20 mouse cellular contexts compared by ENCODE assay signal in genomic region chr13:60481946-60482345, GRCm38 (mm10).
"Had no signal": no experiment of that assay in that cellular context is flagged by ENCODE, and none has a peak within 500 bp of the region (broad histone marks: within the 10 kb centered on the region; RNA-seq: fewer than 3 reads in every experiment).

No protein-coding gene starts in this region.

- H3K36me3 ChIP-seq: limb, embryonic 12.5 days; limb, embryonic 15.5 days; lung, embryonic 15.5 days; midbrain, embryonic 12.5 days; neural tube, embryonic 12.5 days; neural tube, embryonic 15.5 days had no signal

- ATAC-seq: intestine, postnatal 0 days; liver, postnatal 0 days had no signal

- H3K4me3 ChIP-seq: limb, embryonic 12.5 days; limb, embryonic 15.5 days; midbrain, embryonic 12.5 days; neural tube, embryonic 12.5 days; neural tube, embryonic 15.5 days had no signal

- H3K27ac ChIP-seq: limb, embryonic 12.5 days; limb, embryonic 15.5 days; liver, embryonic 14.5 days; midbrain, embryonic 12.5 days; neural tube, embryonic 12.5 days; neural tube, embryonic 15.5 days; stomach, postnatal 0 days had no signal

- H3K9ac ChIP-seq: limb, embryonic 12.5 days; limb, embryonic 15.5 days; liver, embryonic 14.5 days; liver, postnatal 0 days; lung, embryonic 15.5 days; midbrain, embryonic 12.5 days; neural tube, embryonic 12.5 days; neural tube, embryonic 15.5 days had no signal

- H3K9me3 ChIP-seq: limb, embryonic 15.5 days; lung, embryonic 15.5 days; midbrain, embryonic 12.5 days had no signal

- DNase-seq: kidney, postnatal 25 days; left cerebral cortex, postnatal 4 days; liver, postnatal 0 days; lung, postnatal 14 days; lung, postnatal 4 days; right cerebral cortex, adult 18-20 months; right cerebral cortex, postnatal 14 days; right cerebral cortex, postnatal 4 days; thymus, adult 2 months; thymus, postnatal 14 days; thymus, postnatal 4 days had no signal

- H3K27me3 ChIP-seq: limb, embryonic 15.5 days; neural tube, embryonic 12.5 days had no signal

- H3K4me2 ChIP-seq: limb, embryonic 15.5 days; midbrain, embryonic 12.5 days; neural tube, embryonic 12.5 days; neural tube, embryonic 15.5 days had no signal
